Mouse (Mus musculus): ENCODE results near the gene Pik3c2g. TPM values are rescaled to one million over a fixed set of nuclear protein-coding genes. Genes with fewer than 3 reads are reported as not detected.
A peak's percentile ranks its signal among the peaks of the same experiment; 100 is the strongest.
"Not testable (repeated sequence)": the region's sequence is repeated elsewhere in the genome, so short reads cannot be mapped to it uniquely, and the experiment has no call there.

The Pik3c2g gene
- total RNA-seq, 2 experiments from 2014 or later, result 0.28 to 0.43 TPM

DNA sequence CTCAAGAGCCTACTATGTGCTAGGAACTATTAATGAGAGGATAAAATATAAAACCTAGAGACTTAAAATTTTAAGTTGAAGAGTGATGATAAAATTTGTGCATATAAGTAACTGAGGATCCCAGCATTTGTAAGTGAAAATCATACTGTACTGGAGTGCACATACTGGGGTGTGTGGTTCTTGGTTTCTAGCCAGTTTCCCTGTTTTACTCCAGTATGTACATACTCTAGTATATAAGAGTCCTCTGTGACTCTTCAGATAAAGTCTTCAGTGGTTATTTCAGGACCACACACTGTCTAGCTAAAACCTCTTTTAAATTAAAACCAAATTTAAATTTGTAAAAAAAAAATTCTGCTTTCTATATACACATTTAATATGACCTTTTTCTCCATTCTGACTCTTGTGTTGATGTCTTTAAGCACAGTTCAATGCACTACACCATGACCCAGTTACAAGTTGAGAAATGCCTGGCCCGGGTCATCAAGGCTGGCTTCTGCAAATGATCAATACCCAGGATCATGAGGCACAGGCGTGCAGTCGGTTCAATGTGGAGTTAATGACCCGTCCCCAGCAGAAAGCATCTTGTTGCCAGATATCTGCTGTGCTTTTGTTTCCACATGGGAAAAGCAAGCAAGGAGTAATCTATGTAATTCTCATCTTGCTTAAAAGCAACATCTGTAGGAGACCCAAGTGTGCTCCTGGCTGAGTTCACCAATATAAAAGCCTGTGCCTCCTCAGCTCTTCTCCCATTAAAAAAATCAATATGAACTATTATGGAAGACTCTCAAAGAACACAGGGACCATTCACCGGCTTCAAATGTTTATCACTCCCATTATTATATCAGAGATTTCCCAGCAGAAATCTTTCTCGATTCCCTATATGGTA is 290.7 kb downstream of the Pik3c2g start:
- no peak for DNase-seq (ENCODE audit: extremely low spot score in 1 of 2, low spot score in 2 of 2)
- intact Hi-C loops (cut with DNase I), result loop anchor here (10.0 kb wide), 1 partner anchor 547 kb away; the partner anchor contains the start of gene Plekha5

DNA sequence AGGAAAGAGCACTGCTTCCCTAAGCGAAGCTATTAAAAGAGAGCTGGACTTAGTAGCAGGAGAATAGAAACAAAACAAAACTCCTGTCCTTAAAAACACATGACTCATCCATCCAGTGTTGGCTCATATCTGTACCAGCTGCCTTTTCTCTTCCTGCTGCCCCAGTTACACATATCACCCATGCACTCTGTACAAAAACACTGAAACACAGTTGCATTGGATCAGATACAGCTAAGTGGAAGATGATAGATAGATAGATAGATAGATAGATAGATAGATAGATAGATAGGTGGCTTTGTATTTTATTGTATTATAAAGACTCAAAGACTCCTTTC is 291.3 kb downstream of the Pik3c2g start:
- intact Hi-C loops (cut with DNase I), result loop anchor here (10.0 kb wide), 1 partner anchor 546 kb away; the partner anchor contains the start of gene Plekha5
- DNase-seq (ENCODE audit: extremely low spot score in 1 of 2, low spot score in 2 of 2), result no peak

DNA sequence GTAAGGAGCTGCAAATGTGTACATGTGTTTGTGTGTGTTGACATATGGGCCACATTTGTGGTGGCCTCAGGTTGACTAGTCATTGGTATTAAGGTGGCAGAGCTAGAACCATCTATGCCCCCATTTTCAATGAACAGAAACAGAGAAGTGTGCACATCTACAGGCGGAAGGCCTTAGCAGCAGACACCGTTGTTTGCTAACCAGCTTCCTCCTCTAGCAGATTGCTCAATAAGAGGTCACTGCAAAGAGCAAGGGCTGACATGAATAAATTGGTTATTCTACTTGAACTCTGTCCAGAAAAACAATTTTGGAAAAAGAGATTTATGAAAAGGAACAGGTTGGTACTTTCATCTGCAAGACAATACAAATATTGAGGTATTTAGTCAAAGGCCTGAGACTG is 295.1 kb downstream of the Pik3c2g start:
- intact Hi-C loops (cut with DNase I), result no loop called here
- no peak for DNase-seq (ENCODE audit: extremely low spot score in 1 of 2, low spot score in 2 of 2)

DNA sequence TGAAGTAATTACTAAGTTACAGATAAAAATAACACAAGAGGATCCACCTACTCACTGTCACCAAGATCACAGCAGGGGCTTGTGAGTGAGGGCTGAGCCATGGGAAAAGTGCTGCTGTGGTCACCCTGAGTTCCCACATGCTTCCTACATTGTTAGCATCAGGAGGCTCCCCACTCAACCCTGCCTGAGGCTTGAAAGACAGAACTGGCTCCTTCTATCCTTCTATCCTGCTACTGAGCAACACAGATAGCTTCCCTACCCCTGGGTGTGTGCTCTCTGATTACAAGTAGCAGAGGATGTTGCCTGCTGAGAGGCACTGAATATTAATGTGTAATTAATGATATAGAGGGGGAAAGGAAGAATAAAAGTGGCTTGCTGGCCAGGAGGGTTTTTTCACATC is 300.2 kb downstream of the Pik3c2g start:
- intact Hi-C loops (cut with DNase I), result no loop called here
- DNase-seq (ENCODE audit: extremely low spot score in 1 of 2, low spot score in 2 of 2), result no peak

DNA sequence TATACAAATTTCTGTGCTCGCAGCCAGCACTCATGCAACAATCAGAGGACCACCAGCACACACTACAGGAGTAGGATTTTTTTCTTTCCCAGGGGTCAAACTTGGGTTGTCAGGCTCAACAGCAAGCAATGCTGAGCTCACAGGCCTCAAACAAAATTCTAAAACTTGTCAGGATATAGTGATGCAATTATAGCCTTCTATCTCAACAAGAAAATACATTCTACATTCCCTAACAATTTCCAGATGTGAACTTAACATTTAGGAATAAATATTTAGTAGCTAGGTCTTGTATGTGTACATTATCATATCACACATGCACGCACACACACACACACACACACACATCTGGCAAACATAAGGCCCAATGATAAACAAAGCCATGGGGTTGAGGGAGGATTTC is 308.6 kb downstream of the Pik3c2g start:
- no peak for DNase-seq (ENCODE audit: extremely low spot score in 1 of 2, low spot score in 2 of 2)

DNA sequence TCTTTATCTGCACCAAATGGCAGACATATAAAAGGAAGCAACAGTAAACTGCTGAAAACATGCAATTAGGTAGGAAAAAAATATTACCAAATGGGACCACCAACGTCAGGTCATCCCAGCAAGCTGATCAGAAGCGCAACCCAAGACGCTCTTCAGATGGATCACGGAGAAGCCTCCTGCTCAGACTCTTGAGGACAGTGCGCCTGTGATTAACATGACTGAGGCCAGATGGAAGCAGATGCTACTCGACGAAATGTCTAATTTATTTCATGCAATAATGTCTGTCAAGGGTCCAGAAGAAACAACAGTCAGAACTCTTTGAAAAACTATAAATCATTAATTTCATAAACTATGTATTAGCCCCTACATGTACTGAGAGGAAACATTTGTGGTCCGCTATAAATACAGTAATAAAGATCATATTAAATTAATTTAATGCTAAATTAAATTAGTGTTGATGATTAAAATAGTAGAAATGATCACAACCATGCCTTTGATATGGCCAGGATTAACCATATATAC is 312.7 kb downstream of the Pik3c2g start:
- intact Hi-C loops (cut with DNase I), result no loop called here
- no peak for DNase-seq (ENCODE audit: extremely low spot score in 1 of 2, low spot score in 2 of 2)

More for the DNA sequence above, 308.6 kb downstream of the Pik3c2g start:
- intact Hi-C loops (cut with DNase I), result no loop called here

DNA sequence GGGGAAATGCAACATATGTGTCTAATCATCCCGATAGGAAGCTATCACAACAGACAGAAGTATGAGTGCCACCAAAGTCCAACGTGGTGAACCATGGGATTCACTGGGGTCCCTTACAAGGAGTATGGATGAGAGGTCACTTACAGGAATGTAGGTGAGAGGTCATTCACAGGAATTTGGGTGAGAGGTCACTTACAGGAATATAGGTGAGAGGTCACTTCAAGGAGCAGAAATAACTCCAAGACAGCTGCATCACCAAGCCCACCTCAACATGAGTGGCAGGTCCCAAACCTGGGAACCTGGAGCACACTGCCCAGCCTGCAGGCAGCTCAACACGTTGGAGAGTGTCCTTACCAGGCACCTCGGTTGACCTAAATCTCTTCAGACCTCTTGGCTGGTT is 314.8 kb downstream of the Pik3c2g start:
- no peak for DNase-seq (ENCODE audit: extremely low spot score in 1 of 2, low spot score in 2 of 2)
- intact Hi-C loops (cut with DNase I), result no loop called here

DNA sequence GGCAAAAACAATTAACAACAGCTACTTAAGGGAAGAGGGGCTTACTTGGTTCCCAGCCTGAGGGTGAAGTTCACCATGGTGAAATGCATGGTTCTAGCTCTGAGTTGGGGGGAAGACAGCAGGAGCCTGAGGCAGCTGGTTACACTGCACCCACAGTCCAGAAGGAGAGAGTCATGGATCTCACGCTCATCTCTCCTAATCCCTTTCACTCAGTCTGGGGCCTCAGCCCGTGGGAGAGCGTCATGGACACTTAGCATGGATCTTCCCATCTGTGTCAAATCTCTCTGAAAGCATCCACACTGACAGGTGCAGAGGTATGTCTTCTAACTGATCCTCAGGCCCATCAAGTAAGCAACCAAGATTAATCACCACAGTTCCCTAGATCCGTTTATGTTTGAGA is 320.1 kb downstream of the Pik3c2g start:
- DNase-seq (ENCODE audit: extremely low spot score in 1 of 2, low spot score in 2 of 2), result no peak
- intact Hi-C loops (cut with DNase I), result no loop called here

DNA sequence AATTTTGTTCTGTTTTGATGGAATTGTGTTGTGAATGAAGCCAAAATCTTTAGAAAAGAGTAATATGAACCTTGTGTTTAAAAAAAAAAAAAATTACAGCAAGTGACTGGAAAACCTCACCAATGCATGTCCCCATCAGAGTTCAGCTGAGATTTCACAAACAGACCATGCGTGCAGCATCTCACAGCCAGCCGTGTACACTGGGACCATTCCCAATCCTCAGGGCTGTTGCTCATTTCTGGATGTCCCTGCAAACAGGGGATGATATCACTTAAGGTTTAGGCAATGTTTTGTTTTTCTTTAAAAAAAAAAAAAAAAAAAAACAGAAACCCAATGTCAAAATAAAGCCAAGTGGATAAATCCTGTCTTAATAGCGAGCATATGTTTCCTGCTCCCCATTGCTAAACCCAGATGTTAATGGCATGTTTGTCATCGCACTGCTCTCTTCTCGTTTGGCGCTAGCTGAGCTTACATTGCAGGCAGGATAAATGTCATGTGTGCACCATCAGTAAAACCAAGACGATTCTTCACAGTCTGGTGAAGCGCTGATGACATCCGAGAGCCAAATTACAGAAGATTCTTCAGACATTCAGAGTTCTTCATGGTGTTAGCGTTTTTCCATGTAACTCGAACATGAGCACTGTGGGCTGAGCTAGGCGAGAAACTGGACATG is 322.1 kb downstream of the Pik3c2g start:
- intact Hi-C loops (cut with DNase I), result no loop called here
- no peak for DNase-seq (ENCODE audit: extremely low spot score in 1 of 2, low spot score in 2 of 2)

DNA sequence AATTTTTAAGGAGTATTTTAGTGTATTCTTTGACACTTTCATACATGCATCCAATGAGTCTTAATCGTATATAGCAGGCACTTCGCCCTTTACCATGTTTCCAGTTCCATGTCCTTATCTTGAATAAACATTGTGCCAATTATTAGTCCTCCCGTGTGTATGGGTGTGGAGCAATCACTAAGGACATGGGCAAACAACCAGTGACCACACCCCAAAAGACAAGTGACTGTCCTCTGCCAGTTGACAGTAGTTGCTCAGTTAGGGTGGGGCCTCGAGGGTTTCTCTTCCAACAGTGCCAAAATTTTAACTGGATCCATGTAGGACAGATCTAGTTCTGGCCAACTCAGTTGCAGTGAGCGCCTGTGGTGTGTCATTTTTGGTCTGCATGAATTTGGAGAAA is 341.7 kb downstream of the Pik3c2g start:
- intact Hi-C loops (cut with DNase I), result no loop called here
- DNase-seq (ENCODE audit: extremely low spot score in 1 of 2, low spot score in 2 of 2), result no peak

DNA sequence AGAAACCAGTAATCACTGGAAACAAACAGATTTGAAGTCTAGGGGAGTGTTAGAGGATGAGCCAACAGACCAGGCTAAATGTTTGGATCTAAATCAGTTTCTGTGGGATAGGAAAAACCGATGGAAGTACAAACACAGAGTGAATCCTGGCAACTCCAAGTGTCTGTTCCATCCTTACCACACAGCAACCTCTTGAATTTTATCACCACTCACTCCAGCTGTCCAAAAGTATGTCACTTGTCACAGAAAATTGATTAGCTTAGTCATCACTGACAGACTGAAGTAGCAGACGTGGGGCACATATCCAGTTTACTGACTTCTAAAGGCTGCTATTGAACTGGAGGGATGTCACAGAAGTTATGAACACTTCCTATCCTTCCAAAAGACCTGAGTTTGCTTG is 347.8 kb downstream of the Pik3c2g start:
- intact Hi-C loops (cut with DNase I), result no loop called here
- no peak for DNase-seq (ENCODE audit: extremely low spot score in 1 of 2, low spot score in 2 of 2)

DNA sequence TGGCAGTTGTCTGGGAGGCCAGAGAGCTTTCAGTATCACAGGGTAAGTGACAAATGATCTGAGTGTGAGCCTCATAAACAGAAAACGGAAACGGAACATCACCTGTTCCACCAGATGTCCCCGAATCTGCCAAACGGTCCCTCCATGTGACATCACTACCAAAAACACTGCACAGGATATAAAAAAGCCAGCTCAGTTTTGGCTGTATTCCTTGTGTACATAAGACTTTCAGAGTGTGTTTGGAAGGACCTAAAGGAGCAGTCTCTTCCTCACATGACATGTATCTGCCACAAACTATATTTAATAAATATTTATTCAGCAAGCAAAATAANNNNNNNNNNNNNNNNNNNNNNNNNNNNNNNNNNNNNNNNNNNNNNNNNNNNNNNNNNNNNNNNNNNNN is 350.6 kb downstream of the Pik3c2g start:
- intact Hi-C loops (cut with DNase I); DNase-seq (ENCODE audit: extremely low spot score in 1 of 2, low spot score in 2 of 2): not testable (repeated sequence)

DNA sequence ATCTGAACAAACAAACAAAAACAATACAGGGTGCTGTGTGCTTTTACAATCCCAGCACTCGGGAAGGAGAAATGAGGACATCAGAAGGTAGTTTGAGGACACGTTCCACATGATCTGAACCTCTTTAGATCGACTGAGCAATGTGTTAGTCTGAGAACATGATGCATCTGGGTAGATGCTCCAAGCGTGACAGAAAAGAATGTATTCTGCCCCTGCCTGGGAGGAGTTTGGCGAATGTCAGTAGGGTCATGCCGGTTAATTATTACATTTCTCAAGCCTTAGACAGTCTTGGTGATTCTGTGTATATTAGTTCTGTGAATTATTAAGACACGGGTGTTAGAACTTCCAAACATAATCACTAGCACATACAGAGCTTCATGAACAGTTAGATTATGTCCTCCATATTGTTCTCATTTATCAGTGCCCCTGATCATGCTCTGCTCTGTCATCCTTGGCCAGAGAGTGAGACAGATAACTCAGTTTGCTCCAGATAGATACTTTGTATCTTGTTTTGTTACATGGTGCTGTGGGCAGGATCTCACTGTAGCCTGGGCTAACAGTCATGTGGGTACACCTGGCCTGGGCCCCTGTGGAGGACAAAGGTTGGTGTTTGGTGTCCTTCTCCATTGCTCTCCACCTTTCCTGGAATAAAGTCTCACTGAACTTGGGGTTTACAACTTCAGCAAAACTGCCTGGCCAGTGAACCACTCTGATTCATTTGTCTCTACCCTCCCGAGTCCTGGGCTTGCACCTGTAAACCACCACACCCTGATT is 360.3 kb downstream of the Pik3c2g start:
- DNase-seq (ENCODE audit: extremely low spot score in 1 of 2, low spot score in 2 of 2), result no peak
- intact Hi-C loops (cut with DNase I), result no loop called here

DNA sequence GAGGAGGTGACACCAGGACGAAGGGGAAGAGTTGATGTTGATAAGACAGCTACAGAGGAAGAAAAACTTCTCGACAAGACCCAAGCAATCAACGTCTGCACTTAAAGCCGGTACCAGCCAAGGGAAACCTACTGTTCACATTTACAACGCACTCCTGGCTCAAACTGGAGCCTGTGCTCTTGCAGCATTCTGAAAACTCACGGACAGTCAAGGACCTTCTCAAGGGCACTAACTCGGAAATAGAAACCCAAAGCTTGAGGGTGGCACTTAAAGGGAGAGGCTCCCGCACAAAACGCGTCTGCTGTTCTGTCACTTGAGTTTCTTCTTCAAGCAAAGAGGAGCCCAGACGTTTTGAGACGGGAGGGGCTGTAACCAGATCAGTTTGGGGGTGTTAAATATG is 366.6 kb downstream of the Pik3c2g start:
- intact Hi-C loops (cut with DNase I), result no loop called here
- DNase-seq (ENCODE audit: extremely low spot score in 1 of 2, low spot score in 2 of 2), result no peak

DNA sequence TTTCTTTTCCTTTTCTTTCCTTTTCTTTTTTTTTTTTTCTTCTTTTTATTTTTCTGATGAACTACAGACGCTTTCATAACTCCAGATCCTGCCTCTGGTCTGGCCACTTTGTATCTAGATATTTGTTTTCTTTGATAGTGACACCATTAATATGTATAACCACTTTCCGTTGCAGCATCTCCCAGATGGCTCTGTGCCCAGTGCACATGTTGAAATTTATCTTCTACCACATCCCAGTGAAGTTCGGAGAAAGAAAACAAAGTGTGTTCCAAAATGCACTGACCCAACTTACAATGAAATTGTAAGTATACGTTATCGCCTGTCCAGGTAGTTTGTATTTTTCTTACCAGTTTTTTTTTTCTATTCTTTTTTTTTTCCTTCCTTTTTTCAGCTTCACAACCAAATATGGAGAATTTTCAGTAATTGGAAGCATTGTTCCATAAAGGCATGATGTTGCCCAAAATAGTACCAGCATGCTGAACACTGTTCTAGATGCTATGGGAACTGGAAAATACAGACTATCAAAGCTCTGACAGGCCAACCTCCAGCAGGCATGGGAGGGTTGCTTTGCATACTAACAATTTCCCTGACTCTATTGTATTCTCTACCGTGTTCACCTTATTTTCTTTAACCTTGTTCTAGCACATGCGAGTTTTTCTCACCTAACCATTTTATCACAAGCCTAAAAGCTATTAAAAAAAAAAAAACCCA is 370.7 kb downstream of the Pik3c2g start:
- intact Hi-C loops (cut with DNase I), result no loop called here
- DNase-seq (ENCODE audit: extremely low spot score in 1 of 2, low spot score in 2 of 2), result no peak

DNA sequence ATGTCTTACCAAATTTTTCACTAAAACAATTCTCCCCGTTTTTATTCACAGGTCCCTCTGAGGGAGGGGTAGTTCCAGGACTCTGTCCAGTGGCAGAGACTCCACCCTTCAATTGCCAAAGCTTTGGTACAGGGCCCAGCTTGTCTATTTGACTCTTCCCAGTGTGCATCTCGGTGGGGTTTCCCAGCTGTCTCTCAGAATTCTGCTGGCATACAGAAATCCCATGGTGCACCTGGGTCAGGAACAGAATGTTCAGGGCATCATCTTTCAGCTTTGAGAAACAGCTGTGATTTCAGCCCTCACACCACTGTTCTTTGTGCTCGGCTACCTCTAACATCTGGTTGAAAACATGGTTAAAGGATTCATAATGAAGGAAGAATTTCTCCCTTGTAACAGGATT is 376.8 kb downstream of the Pik3c2g start:
- no peak for DNase-seq (ENCODE audit: extremely low spot score in 1 of 2, low spot score in 2 of 2)
- intact Hi-C loops (cut with DNase I), result no loop called here

DNA sequence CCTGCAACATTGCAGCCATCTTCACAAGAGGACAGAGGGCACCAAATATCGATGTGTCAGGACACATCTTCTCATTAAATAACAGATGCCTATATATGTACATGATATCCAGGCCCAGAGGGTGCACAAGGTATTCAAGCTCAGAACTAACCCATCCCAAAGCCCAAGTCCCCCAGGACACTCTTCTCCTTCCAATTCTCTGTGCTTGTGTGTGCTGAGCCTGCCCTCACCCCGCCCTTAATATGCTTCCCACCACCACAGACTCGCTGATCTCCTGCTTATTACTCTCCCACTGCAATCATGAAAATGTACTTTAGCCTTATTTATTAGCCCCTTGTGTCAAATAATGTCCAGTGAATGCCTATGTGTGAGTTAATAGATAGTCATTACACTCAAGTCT is 377.9 kb downstream of the Pik3c2g start:
- no peak for DNase-seq (ENCODE audit: extremely low spot score in 1 of 2, low spot score in 2 of 2)
- intact Hi-C loops (cut with DNase I), result no loop called here

DNA sequence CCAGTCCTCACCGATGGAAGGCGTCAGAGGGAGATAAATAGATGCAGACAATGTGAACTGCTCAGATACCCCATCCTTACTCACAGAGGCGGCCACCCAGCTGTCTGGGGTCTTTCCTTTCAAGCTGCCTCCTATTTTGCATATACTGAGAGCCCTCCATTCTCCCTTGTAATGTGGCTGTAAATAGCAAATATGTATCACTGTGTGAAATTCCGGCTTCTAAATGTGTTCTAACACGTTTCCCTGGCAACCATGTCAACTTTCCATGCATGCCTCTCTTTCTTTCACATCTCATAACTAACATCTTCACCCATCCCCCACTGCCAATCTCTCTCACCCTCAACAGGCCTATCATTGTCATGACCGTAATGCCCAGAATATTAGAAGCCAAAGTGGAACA is 379.7 kb downstream of the Pik3c2g start:
- DNase-seq (ENCODE audit: extremely low spot score in 1 of 2, low spot score in 2 of 2), result peak; percentile 29 to 46

More for the DNA sequence above, 379.7 kb downstream of the Pik3c2g start:
- intact Hi-C loops (cut with DNase I), result no loop called here
